Mouse (Mus musculus) spleen, adult 2 months (tissue): Measurements from ENCODE around the gene Pla2g12a.

Experiments
- CTCF ChIP-seq: fragments of 200-500 bp; IDR thresholded peaks from 2 replicates; pipeline ENCODE4 v1.5.1; 2011; ENCODE audit warnings: mild to moderate bottlenecking, inconsistent platforms; ENCODE audit not compliant: insufficient read depth, insufficient read length, insufficient replicate concordance; ENCODE audit errors: extremely low read depth
- POLR2A ChIP-seq: fragments of 200-500 bp; IDR thresholded peaks from 2 replicates; pipeline ENCODE4 v1.6.1; 2011; ENCODE audit warnings: low read depth, low read length, inconsistent platforms

- TF ChIP-seq POLR2A (no peak), CTCF (no peak)
These were observed 65.4 kb downstream of the Pla2g12a start for GRCm38 (mm10) chr3:129943813-129944212.
